Mouse (Mus musculus) forebrain, embryonic 14.5 days (tissue): ENCODE data around the gene 2410004P03Rik. TPM values are rescaled to one million over a fixed set of nuclear protein-coding genes. Genes with fewer than 3 reads are reported as not detected.
A peak's percentile ranks its signal among the peaks of the same experiment; 100 is the strongest.

Experiments
- ATAC-seq: fragments of 200-750 bp; cut with Nextera tagmentation; 2 replicates; pipeline ENCODE4 v1.8.0; 2017; ENCODE audit warnings: mild to moderate bottlenecking, moderate library complexity
- DNase-seq: peaks from one replicate; pipeline ENCODE4 v3.0.0-alpha.2; 2015; ENCODE audit warnings: low spot score
- H3K27ac ChIP-seq: fragments of 300-500 bp; sonication (generic); 2 replicates; pipeline ENCODE4 v1.5.1; 2014; ENCODE audit warnings: low read depth, mild to moderate bottlenecking, control low read depth, low read length, moderate library complexity
- H3K27me3 ChIP-seq: fragments of 300-500 bp; sonication (generic); replicated peaks from 2 replicates; pipeline ENCODE4 v1.6.1; 2014; ENCODE audit warnings: low read length, control low read depth, mixed read lengths; ENCODE audit not compliant: control insufficient read depth, insufficient read depth
- H3K36me3 ChIP-seq: fragments of 300-500 bp; sonication (generic); 2 replicates; pipeline ENCODE4 v1.6.1; 2014; ENCODE audit warnings: low read length, control low read depth; ENCODE audit not compliant: control insufficient read depth, insufficient read depth
- H3K4me1 ChIP-seq: fragments of 300-500 bp; sonication (generic); 2 replicates; pipeline ENCODE4 v1.6.1; 2014; ENCODE audit warnings: antibody characterized with exemption, low read length, control low read depth; ENCODE audit not compliant: control insufficient read depth, insufficient read depth
- H3K4me2 ChIP-seq: fragments of 300-500 bp; sonication (generic); 2 replicates; pipeline ENCODE4 v1.6.1; 2014; ENCODE audit warnings: mild to moderate bottlenecking, control low read depth, low read length
- H3K4me3 ChIP-seq: fragments of 300-500 bp; sonication (generic); 2 replicates; pipeline ENCODE4 v1.5.1; 2014; ENCODE audit warnings: low read depth, low read length, control low read depth
- H3K9ac ChIP-seq: fragments of 300-500 bp; sonication (generic); 2 replicates; pipeline ENCODE4 v1.6.1; 2014; ENCODE audit warnings: mild to moderate bottlenecking, low read length, control low read depth, moderate library complexity
- H3K9me3 ChIP-seq: fragments of 300-500 bp; sonication (generic); replicated peaks from 2 replicates; pipeline ENCODE4 v1.6.1; 2016; ENCODE audit warnings: low read length, control low read depth, mixed read lengths; ENCODE audit not compliant: control insufficient read depth
- WGBS: fragments of 180-500 bp; shearing (Covaris S2); extraction: QIAGEN DNeasy Blood & Tissue Kit; methylation state at CpG from one replicate; pipeline ENCODE4 v1.1.7; 2014; 5-methylcytosine and 5-hydroxymethylcytosine counted together
- polyA plus RNA-seq: library from polyadenylated mRNA; unstranded; fragments of >200 nt; fragmentation: Nextera tagmentation; extraction: Ambion mirVana; gene quantifications from 2 replicates; pipeline ENCODE4 v1.2.1, GENCODE M21; 2014

Gene 2410004P03Rik
- polyA plus RNA-seq, 1 experiment from 2014 or later = 2.8 TPM

DNA sequence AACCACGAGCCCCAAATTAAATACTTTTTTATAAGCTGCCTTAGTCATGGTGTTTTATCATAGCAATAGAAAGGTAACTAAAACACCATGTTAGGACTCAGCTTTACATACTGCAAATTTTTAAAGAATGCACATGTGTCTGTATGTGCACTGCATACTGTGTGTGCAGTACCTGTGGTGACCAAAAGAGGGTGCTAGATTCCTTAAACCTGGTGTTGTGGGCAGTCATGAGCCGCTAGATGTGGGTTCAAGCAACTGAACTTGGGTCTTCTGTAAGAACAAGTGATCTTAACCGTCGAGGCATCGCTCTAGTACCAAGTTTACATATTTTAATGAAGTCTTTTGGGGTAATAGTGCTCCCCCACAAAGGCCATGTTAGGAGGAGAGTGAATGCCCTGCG is 2.1 kb downstream of the 2410004P03Rik start:
- Histone ChIP-seq H3K27ac (no peak overlapping the region), H3K4me3 (no peak overlapping the region), H3K4me2 (no peak overlapping the region), H3K27me3 (no peaks in the 10 kb centered on the region), H3K4me1 (0 out of 2 replicates have a peak, but pooled peaks cover 4% of the 10 kb centered on the region), H3K9me3 (no peaks in the 10 kb centered on the region), H3K9ac (no peak overlapping the region), H3K36me3 (no peaks in the 10 kb centered on the region)
- ATAC-seq (no peak), DNase-seq (no peak)
- WGBS = 94% methylated on average over 6 of the region's 6 CpGs

DNA sequence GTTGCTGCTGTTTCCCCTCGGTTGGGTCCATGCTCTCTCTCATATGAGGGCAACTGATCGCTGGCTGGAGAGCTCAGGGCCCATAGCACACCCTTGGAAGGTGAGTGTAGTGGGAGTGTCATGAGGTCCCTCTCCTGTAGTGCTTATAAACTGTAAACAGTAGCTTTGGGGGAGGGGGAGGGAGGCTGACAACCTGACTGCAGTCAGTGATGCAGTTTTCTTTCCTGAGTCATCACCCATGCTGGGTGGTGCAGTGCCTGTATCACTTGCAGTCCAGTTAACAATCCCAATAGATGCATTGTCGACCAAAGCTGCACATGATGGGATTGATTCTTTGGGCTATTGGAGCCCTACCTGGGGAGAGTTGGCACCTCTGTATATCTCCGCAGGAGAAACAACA is 10.3 kb downstream of the 2410004P03Rik start:
- ATAC-seq = no peak
- Histone ChIP-seq H3K27me3 (peaks cover 20% of the 10 kb centered on the region), H3K36me3 (no peaks in the 10 kb centered on the region), H3K9me3 (no peaks in the 10 kb centered on the region), H3K4me2 (no peak overlapping the region), H3K27ac (no peak overlapping the region), H3K4me3 (no peak overlapping the region), H3K9ac (no peak overlapping the region), H3K4me1 (no peaks in the 10 kb centered on the region)
- no peak for DNase-seq
- 50% methylated on average over 4 of the region's 4 CpGs for WGBS

DNA sequence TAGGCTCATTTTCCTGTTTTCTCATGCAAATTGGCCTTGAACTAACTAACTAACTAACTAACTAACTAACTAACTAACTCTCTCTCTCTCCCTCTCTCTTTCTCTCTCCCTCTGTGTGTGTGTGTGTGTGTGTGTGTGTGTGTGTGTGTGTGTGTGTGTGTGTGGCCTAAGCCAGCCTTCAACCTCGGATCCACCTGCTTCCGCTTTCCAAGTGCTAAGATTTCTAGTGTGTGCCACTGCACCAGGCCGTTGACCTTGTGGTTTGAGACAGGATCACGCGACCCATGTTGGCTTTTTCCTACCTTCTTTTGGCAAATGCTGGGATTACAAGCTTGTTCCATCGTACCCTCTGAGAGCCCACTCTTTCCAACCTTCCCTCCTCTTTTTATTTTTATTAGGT is 10.9 kb downstream of the 2410004P03Rik start:
- H3K4me1 ChIP-seq = no peaks in the 10 kb centered on the region
- H3K4me3 ChIP-seq = no peak overlapping the region
- WGBS = 48% methylated on average over 6 of the region's 6 CpGs
- H3K27ac ChIP-seq = no peak overlapping the region
- no peaks in the 10 kb centered on the region for H3K36me3 ChIP-seq
- H3K4me2 ChIP-seq = no peak overlapping the region
- H3K9ac ChIP-seq = no peak overlapping the region
- no peaks in the 10 kb centered on the region for H3K9me3 ChIP-seq
- ATAC-seq = no peak
- DNase-seq = no peak
- H3K27me3 ChIP-seq = peaks cover 20% of the 10 kb centered on the region

DNA sequence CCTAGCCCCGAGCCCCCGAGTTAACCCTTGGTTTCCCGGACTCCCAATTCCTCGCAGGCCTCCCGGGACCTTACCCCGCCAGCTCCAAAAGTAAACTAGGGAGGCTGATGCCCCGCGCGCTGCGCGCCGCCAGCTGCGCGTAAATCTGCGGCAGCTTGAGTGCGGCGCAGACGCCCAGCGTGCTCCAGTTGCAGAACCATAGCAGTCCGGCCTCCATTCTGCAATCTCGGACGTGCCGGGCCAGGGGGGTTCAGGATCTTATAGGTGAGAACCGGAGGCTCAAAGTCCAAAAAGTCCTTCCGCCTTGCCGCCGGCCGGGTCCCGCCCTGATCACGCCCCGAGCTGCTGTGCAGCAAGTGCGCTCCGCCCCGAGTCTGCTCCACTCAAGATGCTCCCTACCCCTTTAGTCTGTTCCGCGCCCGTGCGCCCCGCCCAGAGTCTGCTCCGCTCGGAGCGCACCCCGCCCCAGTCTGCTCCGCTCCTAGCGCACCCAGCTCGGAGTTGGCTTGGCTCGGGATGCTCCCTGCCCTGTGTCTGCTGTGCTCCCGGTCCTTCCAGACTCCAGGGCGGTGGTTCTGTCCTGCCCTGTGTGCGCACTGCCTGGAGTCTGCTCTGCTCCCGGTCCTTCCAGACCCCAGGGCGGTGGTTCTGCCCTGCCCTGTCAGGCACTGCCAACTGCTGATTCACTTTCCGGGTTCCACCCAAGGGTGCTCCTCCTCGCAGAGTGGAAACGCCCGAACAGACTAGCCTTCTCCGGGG is 11.6 kb downstream of the 2410004P03Rik start, which contains the start of gene Pqlc3:
Pqlc3 (minus strand) TSS at position 670 of the 759 bp plus-strand sequence.
- Histone ChIP-seq H3K27ac (no peak within 1 kb of the TSS), H3K9me3 (no peaks in the 10 kb centered on the region), H3K4me1 (no peaks in the 10 kb centered on the region), H3K36me3 (no peaks in the 10 kb centered on the region), H3K9ac (peak within 1 kb of the TSS; percentile 41; the same call in 1 of the 2 replicates), H3K4me3 (peak within 1 kb of the TSS; percentile 42), H3K27me3 (peaks cover 20% of the 10 kb centered on the region), H3K4me2 (peak within 1 kb of the TSS; percentile 84)
- DNase-seq = peak; percentile 70
- ATAC-seq = peak; percentile 88
- WGBS = 1% methylated on average over 56 of the region's 57 CpGs

DNA sequence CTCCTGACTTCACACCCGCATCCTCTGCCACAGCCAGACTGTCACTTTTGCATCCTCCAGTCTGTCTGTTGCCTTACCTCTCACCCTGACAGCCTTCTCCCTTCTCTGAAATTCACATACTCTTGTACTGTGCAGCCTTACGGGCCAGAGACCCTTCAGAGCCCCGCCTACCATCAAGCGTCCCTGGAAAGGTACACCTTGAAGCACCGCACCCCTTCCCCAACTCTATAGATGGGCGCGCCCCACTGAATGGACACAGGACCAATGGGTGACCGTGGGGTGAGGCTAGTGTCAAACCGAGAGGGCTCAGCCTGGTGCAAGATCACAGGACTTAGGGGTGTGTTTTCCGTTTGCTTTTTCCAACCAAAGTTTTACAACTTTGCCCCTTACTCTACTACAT is 12.4 kb downstream of the 2410004P03Rik start:
- Histone ChIP-seq H3K9me3 (no peaks in the 10 kb centered on the region), H3K4me2 (peak overlapping the region; percentile 84), H3K4me3 (peak overlapping the region; percentile 42), H3K4me1 (no peaks in the 10 kb centered on the region), H3K27ac (no peak overlapping the region), H3K36me3 (no peaks in the 10 kb centered on the region), H3K27me3 (peaks cover 20% of the 10 kb centered on the region), H3K9ac (no peak overlapping the region; the same call in 1 of the 2 replicates)
- no peak for DNase-seq
- WGBS = 6% methylated on average over 10 of the region's 10 CpGs
- ATAC-seq = no peak

DNA sequence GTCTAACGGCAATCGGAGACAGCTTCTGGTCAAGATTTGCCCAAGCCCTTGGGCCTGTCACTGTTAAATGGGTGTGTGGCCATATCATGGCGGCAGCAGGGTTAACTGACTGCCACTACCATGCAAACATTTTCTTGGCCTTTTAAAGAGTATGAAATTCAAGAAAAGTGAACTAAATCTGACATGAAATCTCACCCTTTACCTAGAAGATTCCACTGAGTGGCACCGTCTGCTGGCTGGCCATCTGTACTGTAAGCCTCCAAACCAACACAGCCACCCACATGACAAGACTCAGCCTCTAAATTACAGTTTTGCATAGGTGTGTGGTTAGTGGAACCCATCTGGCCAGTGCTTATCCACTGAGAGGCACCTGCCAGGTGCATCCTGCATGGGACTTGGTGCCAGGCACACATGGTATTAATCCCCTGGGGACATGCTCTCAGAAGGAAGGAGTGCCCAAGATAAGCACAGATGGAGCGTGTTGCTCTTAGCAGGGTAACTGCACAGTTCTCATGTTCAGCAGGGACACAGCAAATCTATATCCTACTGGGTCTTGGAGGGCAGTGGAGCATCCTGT is 14.6 kb downstream of the 2410004P03Rik start:
- Histone ChIP-seq H3K4me1 (no peaks in the 10 kb centered on the region), H3K27ac (no peak overlapping the region), H3K36me3 (no peaks in the 10 kb centered on the region), H3K4me2 (no peak overlapping the region), H3K27me3 (peaks cover 20% of the 10 kb centered on the region), H3K9me3 (no peaks in the 10 kb centered on the region), H3K9ac (no peak overlapping the region), H3K4me3 (no peak overlapping the region)
- DNase-seq (no peak), ATAC-seq (no peak)
- 95% methylated on average over 5 of the region's 5 CpGs for WGBS

DNA sequence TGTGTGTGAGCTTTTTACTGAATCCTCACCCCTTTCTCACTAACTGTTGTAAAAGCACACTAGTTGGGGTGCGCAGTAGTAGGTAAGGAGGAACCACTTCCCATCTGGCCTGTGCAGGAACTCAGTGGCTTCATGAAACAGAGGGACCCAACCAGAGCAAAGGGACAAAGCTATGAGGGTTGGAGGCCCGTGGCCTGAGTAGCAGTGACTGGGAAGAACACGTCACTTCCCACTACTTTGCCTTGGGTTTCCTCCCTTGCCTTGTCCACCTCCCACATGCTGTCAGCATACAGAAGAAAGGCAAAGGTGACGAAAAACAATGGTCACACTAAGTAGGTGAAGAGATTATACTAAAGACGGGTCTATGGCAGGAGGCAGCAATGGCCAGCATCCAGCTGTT is 15.2 kb downstream of the 2410004P03Rik start:
- Histone ChIP-seq H3K4me1 (no peaks in the 10 kb centered on the region), H3K27ac (no peak overlapping the region), H3K4me2 (no peak overlapping the region), H3K9ac (no peak overlapping the region), H3K36me3 (no peaks in the 10 kb centered on the region), H3K4me3 (no peak overlapping the region), H3K27me3 (peaks cover 18% of the 10 kb centered on the region), H3K9me3 (no peaks in the 10 kb centered on the region)
- ATAC-seq (no peak), DNase-seq (no peak)
- 77% methylated on average over 5 of the region's 5 CpGs for WGBS

DNA sequence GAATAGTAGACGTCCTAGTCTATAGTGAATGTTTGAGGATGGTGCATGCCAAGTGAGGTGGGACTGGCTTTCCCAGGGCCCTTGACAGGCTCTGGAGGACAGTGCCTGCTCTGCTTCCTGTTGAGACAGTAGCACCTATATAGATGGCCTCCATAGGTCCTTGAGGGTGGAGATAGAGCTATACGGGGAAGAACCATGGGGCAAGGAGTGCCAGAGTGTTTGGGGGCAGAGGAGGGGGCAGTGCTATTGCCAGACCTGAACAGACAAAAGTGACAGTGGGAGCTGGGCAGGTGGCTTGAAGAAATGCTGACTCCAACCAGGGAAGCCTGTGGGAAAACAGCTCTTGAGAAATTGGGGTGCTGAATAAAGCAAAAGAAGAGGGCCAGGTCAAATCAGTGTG is 17.2 kb downstream of the 2410004P03Rik start:
- WGBS = 81% methylated on average over 2 of the region's 2 CpGs
- H3K4me2 ChIP-seq = no peak overlapping the region
- H3K36me3 ChIP-seq = no peaks in the 10 kb centered on the region
- ATAC-seq (no peak), DNase-seq (no peak)
- H3K9ac ChIP-seq = no peak overlapping the region
- H3K4me3 ChIP-seq = no peak overlapping the region
- no peaks in the 10 kb centered on the region for H3K4me1 ChIP-seq
- H3K9me3 ChIP-seq = no peaks in the 10 kb centered on the region
- H3K27me3 ChIP-seq = peaks cover 8% of the 10 kb centered on the region
- no peak overlapping the region for H3K27ac ChIP-seq

DNA sequence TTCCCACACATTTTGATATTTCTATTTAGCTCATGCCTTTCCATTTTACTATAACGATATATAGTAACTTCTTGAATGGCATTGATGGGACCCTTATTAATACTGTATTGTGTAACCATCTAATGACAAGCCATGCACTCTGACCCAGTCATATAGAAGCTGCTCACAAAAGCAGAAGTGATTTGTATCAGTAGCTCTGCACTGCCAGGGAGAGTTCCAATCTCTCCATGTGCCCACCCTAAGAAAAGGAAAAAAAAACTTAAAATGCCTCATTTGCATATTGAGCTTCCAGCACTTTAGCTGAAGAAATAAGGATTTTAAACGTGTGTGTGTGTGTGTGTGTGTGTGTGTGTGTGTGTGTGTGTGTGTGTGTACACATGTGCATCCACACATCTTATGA is 19.2 kb downstream of the 2410004P03Rik start:
- Histone ChIP-seq H3K9ac (no peak overlapping the region), H3K36me3 (peaks cover 1% of the 10 kb centered on the region; the same call in 1 of the 2 replicates), H3K4me3 (no peak overlapping the region), H3K27me3 (no peaks in the 10 kb centered on the region), H3K4me1 (no peaks in the 10 kb centered on the region), H3K4me2 (no peak overlapping the region), H3K27ac (no peak overlapping the region), H3K9me3 (no peaks in the 10 kb centered on the region)
- DNase-seq (no peak), ATAC-seq (no peak)
- 78% methylated on average over 2 of the region's 2 CpGs for WGBS
